Mouse (Mus musculus) embryonic stem cell, embryonic (primary cell): ENCODE data around the gene Nim1k.

Experiments used
- CTCF ChIA-PET, 4 experiments: fragments of 300-600 bp in 2 of 4; fragments of 350-600 bp in 2 of 4; sonication (Branson Sonifier 250); formaldehyde crosslinking; loops; one replicate each; lab custom pipeline; 2022; ENCODE audit warnings: inconsistent platforms in 2 of 4; lab: Charles Lee
- POLR2A ChIA-PET, 4 experiments: fragments of 300-600 bp in 2 of 4; fragments of 350-600 bp in 2 of 4; sonication (Branson Sonifier 250); formaldehyde crosslinking; loops; one replicate each; lab custom pipeline; 2022; ENCODE audit warnings: antibody characterized with exemption in 4 of 4, inconsistent platforms in 1 of 4; lab: Charles Lee

The Nim1k gene

DNA sequence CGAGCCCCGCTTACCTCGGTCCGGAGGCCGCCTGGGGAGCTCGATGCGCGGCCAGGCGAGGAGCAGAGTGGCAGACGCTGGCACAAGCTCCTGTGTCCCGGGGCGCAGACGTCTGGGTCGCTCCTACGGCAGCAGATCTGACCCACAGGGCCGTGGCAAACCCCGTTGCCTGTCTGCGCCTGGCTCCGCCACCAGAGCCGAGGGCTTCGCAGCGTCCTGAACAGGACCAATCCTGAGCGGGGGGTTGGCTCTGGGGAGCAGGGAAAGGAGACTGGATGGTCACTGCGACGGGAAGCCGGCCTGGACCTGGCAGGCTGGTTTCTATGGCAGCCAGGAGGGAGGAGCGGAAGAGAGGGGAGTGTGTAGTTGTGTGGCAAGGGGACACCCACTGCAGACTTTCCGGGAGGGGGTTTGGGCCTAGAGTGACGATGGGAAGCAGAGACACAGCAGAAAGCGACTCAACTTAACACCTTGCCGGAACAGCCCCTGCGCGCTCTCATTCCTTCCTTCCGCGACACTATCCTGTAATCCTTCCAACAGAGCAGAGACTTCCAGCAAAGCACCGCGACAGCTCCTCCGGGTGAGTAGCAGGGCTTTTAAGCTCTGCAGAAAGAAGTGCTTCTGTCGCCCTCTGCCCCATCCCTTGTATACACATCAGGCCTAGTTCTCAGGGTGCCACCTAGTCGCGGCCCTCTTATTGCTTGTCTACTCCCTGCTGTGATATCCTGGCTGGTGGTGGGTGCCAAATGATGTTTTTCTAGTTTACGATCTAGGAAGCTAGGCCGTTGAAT lies at the start of gene Nim1k:
Gene Nim1k, minus strand, starts transcription at position 202 of the 791 bp plus-strand sequence.
- POLR2A ChIA-PET, result interaction anchor here (0.5 to 2.8 kb wide), 13 partner anchors 8 to 290 kb away, joined by 3 to 12 read pairs (median 4); partner anchors contain the start of genes Zfp131 (in 3 of the 4) and Hmgcs1 (in 1 of the 4)
- CTCF ChIA-PET, result no interaction called here

DNA sequence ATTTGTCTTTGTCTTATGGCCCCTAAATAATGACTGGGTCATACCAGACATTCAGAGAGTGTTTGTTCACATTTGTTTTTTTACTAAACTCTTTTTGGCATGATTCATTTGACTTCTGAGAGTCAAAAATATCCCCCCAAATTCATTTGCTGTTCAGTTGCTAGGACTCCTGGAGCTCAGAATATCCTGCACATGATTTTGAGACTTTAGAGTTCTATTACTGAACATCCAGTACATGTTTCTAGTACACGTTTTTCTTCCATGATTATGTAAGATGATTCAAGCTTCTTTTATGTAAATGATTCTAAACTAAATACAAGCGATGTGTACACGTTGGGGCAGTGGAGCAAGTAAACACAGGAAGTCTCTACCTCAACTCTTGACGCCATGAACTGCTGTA lies 42.0 kb upstream of the Nim1k start:
- POLR2A ChIA-PET, result no interaction called here

DNA sequence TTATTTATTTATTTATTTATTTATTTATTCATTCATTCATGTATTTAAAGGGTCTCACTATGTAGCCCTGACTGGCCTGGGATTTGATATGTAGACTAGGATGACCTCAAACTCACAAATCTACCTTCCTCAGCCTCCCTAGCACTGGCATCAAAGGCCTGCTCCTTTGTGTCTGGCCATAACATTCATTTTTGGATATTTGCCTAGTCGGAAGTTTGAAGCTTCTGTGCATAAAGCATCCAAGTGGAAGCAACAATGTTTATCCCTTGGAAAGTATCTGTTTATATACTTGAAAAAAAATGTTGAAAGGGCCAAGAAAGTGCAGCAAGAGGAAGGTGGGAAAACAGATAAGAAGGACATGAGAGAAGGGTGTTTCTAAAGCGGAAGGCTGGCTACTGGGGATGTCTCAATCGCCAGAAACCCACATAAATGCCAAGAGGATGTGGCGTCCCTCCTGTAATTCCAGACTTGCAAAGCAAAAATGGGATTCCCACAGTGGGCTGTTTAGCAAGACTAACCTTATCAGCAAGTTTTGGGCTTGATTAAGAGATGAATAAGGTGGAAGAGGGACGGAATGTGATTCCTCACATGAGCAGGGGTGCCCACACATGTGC lies 37.2 kb upstream of the Nim1k start:
- ChIA-PET CTCF (interaction anchor here in 1 of 4 experiments (1.2 kb wide), 1 partner anchor 8 kb away, joined by 6 read pairs; no protein-coding TSS in a partner anchor), POLR2A (interaction anchor here in 2 of 4 experiments (0.8 to 2.0 kb wide), 3 partner anchors 15 to 112 kb away, joined by 3 to 4 read pairs (median 3); no protein-coding TSS in a partner anchor)

More for the DNA sequence above, 42.0 kb upstream of the Nim1k start:
- CTCF ChIA-PET, result no interaction called here

DNA sequence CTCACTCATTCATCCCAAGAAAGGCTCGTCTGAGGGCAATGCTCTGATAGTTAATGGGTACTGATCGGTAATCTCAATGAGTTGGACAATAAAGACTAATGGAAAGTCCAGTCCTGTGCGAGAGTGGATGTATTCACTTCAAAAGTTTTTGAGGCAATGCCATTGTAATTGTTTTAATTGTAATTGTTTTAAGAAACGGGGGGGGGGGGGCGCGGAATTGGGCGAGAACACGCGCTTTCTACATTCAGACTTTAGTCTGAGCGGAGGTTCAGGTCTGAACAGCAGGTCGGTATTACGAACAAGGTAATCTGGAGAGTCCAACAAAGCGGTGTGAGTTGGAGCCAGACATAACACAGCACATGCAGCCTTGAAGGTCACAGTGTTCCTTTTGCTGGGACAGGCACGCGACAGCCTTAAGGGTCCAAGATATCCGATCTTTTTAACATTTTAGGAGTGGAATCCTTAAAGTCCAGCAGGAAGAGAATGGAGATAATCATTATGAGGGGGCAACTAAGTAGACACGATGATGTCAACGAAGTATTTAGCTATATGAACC lies 36.0 kb upstream of the Nim1k start:
- ChIA-PET CTCF (interaction anchor here in 2 of 4 experiments (0.6 to 1.3 kb wide), 3 partner anchors 9 to 1474 kb away, joined by 3 to 8 read pairs (median 6); no protein-coding TSS in a partner anchor), POLR2A (interaction anchor here (0.7 to 3.0 kb wide), 22 partner anchors 14 to 107 kb away, joined by 3 to 14 read pairs (median 4); partner anchors contain the start of genes Nim1k (in 3 of the 4) and Hmgcs1 (in 2 of the 4))

DNA sequence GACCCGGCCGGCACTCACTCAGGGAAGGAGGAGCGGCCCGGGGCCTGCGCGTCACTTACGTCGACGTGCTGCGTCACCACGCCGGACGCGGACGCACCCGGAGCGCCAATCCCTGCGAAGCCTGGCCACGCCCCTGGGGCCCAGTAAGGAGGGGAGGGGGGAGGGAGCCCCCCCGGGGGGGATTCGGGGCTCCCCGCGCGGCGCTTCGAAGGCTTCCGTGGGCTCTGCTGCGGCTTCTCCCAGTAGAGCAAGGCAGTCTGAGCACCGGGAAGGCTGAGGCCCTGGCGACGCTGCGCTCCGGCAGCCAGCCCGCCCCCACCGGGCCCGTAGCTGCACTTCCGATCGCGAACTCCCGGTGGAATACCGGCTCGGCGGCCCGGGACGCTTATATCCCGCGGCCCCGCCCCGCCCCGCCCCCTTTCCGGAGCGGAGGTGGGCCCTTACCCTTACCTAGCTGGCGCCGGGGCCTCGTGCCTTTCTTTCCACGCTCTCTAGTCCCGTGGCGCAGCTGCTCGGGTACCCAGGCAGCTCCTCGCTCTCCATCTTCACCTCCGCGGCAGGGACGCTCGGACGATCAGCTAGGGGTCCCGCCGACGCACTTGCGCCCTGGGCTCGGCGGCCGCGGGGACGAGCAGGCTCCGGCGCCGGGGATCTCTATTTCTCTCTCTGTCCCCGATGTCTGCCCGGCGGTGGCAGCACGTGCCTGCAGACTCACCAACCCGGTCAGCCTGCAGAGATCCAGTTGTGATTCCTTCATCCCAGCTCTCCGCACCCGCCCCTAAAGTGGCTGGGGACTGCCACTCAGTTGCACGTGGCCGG lies 35.3 kb upstream of the Nim1k start, which contains the start of gene Zfp131:
Gene Zfp131, minus strand, starts transcription at position 129 of the 819 bp plus-strand sequence.
- ChIA-PET POLR2A (interaction anchor here (0.7 to 3.0 kb wide), 23 partner anchors 10 to 106 kb away, joined by 3 to 14 read pairs (median 3); partner anchors contain the start of genes Nim1k (in 4 of the 4) and Hmgcs1 (in 2 of the 4)), CTCF (interaction anchor here in 3 of 4 experiments (0.5 to 1.3 kb wide), 3 partner anchors 10 to 1474 kb away, joined by 3 to 8 read pairs (median 4); no protein-coding TSS in a partner anchor)

DNA sequence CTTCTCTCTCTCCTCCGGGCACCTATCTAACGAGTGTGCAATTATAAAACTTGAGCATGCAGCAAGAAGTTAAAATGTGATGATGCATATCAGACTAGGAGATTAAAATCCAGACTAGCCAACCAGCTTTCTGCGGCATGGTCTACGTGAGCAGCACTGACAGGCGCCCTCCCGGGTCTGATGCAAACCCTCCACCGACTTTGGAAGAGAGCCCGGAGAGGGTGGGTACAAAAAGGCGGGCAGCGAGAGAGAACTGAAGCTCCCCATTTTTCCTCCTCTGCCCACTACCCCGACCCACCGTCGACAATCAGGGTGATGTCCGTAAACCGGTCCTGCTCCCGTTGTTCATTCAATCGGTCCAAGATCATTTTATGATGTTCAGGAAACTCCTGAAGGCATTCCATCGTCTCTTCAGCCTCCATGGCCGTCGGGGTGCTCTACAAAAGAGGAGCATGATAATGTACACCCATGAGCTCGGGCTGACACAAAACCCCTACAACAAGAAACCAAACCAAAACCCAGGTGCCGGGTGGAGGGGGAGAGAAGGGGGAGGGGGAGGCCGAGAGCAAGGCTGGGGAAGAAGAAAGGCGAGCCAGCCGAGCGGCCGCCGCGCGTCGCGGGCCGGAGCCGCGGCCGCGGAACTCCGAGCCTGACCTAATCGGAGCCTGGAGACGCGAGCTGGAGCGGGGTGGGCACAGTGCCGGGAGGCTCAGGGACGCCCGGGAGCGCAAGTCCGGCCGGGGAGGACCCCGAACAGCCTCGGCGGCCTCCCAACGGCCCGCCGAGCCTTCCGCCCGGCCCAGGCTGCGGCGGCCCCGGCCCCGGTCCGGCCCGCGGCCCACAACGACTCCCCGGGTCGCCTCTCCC lies 34.4 kb upstream of the Nim1k start:
- ChIA-PET POLR2A (interaction anchor here (0.6 to 3.0 kb wide), 26 partner anchors 9 to 102 kb away, joined by 3 to 14 read pairs (median 3); partner anchors contain the start of genes Nim1k (in 4 of the 4) and Hmgcs1 (in 2 of the 4)), CTCF (interaction anchor here in 2 of 4 experiments (0.6 to 1.3 kb wide), 2 partner anchors 11 to 1053 kb away, joined by 4 to 8 read pairs (median 5); no protein-coding TSS in a partner anchor)

DNA sequence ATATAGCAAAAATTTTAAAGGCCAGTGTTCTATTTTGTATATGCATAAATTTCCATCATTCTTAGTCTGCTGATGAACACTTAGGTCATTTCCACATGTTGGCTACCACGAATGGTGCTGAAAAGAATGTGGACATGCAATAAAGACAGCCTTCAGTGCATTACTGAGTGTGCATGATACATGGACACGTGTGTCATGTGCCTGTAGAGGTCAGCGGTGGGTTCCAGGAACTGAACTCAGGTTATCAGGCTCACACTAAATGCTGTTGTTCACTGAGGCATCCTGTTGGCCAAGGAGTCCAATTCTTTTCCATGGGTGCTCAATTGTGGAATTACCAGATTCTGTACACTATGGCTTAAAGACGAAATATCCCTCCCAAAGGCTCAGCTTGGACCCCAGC lies 27.9 kb upstream of the Nim1k start:
- ChIA-PET POLR2A (no interaction called here), CTCF (interaction anchor here in 1 of 4 experiments (0.6 kb wide), 1 partner anchor 13 kb away, joined by 5 read pairs; no protein-coding TSS in a partner anchor)

DNA sequence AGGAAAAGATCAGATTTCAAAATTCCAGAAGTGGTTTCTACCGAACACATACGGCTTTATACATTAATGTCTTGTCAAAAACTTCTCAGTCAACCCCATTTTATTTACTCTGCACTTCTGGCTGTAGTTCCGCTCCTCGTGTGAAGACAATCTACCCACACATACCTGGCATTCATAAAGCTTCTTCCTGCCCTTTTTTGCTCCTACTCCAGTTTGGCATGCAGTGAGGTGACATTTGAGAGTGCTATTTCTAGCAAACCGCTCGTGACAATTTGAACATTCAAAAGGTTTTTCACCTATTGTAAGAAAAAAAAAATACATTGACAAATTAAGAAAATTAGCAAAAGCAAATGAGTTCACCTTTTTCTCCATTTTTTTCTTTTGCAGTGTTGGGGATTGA lies 12.9 kb upstream of the Nim1k start:
- ChIA-PET POLR2A (interaction anchor here in 1 of 4 experiments (1.4 to 2.1 kb wide), 3 partner anchors 8 to 72 kb away, joined by 6 to 8 read pairs (median 6); partner anchors contain the start of gene Zfp131), CTCF (no interaction called here)

DNA sequence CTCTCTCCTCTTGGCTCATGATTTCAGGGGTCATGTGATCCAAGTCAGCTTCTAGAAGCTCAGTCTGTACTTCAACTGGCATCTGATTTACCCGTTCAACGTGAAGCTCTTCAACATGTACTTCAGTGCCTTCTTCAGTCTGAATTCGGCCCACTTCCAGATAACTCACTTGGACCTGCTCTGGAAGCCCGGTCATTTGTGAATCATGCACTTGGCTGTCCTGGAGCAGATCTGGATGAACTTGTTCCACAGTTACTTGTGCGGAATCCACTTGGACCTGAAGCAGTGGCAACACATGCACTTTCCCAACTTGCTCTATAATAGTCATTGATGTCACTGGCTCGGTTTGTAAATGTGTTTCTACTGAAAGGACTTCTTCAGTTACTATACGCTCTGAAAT lies 10.8 kb upstream of the Nim1k start:
- POLR2A ChIA-PET, result interaction anchor here in 2 of 4 experiments (0.9 to 2.7 kb wide), 5 partner anchors 10 to 76 kb away, joined by 3 to 12 read pairs (median 4); partner anchors contain the start of genes Hmgcs1 (in 1 of the 2), Nim1k (in 1 of the 2) and Zfp131 (in 1 of the 2)
- CTCF ChIA-PET, result interaction anchor here in 2 of 4 experiments (0.6 to 1.4 kb wide), 2 partner anchors 15 to 35 kb away, joined by 4 to 18 read pairs; no protein-coding TSS in a partner anchor

DNA sequence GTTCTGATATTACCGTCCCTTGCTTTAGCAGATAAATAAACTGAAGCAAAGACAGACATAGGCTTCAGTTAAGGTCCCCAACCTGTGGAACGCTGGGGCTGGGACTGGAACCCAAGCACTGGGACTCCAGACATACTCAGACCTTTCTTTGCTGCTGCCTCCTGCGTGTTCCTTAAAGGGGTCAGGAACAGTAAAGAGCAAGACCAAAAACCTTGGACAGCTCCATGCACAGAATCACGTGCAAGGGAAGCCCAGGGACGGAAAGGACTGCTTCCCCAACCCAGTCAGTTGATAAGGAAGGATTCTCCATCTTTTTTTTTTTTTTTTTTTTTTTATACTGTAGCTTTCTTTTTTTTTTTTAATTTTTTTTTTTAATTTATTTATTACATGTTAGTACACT lies 1.1 kb upstream of the Nim1k start:
- ChIA-PET CTCF (interaction anchor here in 1 of 4 experiments (0.7 kb wide), 1 partner anchor 113 kb away, joined by 14 read pairs; no protein-coding TSS in a partner anchor), POLR2A (interaction anchor here in 2 of 4 experiments (0.6 to 2.8 kb wide), 6 partner anchors 10 to 67 kb away, joined by 3 to 12 read pairs (median 6); partner anchors contain the start of gene Hmgcs1 (in 1 of the 2))

DNA sequence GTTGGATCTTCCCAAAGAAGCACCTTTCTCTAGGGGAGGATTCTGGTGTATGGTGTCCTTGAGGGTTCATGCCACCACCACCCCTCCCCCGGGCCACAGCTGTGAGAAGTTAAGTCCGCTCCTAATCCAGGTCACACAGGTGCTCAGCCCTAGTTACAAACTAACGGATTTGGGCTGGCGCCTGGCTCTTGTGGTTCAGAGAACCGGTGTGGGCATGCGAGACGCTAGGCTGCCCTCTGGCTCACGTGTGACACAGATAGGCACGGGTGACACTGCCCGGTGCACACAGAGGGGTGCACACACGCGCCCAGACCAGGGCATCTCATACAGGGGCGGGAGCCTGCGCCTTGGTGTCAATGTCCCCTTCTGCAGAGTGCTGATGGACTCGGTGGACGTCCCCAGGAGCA lies 538 bp downstream of the Nim1k start:
- POLR2A ChIA-PET, result interaction anchor here (0.8 to 2.8 kb wide), 10 partner anchors 9 to 36 kb away, joined by 3 to 12 read pairs (median 4); partner anchors contain the start of gene Zfp131 (in 2 of the 4)
- CTCF ChIA-PET, result interaction anchor here in 1 of 4 experiments (0.7 kb wide), 1 partner anchor 14 kb away, joined by 3 read pairs; no protein-coding TSS in a partner anchor

DNA sequence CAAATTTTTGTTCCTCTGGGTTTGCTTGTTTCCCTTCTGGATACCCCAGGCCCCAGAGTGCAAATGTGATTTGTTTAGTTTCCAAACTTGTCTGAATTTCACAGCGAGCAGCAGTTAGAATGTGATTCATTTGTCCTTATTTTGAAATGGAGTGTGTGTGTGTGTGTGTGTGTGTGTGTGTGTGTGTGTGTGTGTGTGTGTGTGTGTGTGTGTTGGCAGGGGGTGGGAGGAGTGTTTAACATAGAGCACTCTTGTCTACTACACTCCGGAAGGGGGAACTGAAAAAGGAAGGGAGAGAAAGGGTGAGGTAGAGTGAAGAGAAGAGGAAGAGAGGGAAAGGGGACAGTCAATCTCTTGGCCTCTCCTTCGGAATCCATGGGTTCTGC lies 1.1 kb downstream of the Nim1k start:
- POLR2A ChIA-PET, result interaction anchor here in 2 of 4 experiments (1.1 to 1.5 kb wide), 2 partner anchors 17 to 36 kb away, joined by 3 read pairs; partner anchors contain the start of gene Zfp131 (in 1 of the 2)
- CTCF ChIA-PET, result interaction anchor here in 1 of 4 experiments (0.7 kb wide), 1 partner anchor 13 kb away, joined by 3 read pairs; no protein-coding TSS in a partner anchor

DNA sequence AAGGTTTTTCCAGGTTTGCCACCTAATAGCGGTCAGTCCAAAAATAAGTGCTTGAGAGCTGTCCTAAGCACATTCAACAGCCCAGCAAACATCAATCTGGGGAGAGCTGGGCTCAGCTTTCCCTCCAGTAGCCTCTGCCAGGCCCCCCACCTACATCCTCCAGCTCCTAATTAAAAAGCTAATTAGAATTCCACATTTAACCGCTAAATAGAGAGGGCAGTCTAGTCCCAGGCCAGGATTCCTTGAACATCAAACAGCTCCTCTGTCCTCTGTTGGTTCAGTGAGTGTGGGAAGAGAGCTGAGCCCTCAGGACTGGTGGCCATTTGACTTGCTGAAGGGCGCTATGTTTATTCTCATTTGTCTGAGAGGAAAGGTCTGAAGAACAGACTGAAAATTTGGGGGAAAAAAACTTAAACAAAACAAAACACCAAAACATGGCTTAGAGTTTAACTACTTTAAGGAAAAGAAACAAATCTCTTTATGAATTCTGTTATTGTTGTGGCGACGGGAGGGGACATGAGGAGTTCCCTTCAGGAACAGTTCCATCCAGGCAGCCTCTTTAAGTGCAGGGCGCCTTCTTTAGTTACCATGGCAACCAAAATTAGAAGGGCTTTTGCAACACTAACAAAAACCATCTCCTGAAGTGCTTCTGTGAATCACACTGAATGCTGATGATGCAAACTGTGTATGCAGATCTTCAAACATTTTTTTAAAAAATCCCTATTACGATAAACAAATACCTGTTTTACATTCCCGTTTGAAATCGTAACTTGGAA lies 1.6 kb downstream of the Nim1k start:
- ChIA-PET CTCF (no interaction called here), POLR2A (interaction anchor here in 1 of 4 experiments (1.2 kb wide), 1 partner anchor 10 kb away, joined by 5 read pairs; no protein-coding TSS in a partner anchor)

DNA sequence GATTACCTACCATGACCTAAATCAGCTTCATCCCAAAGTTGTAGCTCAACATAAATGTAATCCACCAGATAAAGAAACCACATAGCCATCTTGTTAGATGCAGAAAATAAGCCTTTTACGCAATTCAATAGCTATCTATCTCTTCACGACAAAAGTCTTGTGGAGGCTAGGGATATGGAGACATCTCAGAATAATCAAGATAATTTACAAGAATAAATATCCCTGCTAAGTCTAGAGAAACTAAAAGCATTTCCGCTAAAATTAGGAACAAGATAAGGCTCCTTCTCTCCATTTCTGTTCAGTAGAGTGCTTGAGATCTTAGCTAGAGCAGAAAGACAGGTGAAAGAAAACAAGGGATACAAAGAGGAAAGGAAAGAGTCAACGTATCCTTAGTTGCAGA lies 8.8 kb downstream of the Nim1k start:
- POLR2A ChIA-PET, result no interaction called here
- CTCF ChIA-PET, result interaction anchor here in 1 of 4 experiments (0.6 kb wide), 1 partner anchor 342 kb away, joined by 6 read pairs; no protein-coding TSS in a partner anchor

DNA sequence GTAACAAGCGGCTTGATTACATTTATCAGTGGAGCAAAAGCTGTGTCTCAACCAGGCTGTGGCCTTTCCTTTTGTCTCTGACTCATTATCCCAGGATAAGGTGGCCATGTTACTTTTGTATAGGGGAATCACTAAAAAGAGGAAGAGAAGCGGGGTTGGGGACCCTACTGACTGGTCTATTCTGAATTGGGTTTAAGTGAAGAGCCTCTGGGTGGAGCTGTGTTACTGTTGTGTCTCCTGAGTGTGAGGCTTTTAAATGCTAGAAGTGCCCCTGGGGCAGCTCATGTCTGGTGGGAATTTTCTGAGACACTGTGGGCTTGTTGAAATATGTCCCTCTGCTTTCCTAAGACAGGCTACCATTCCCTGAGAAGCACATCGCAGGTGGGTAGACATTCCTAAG lies 12.2 kb downstream of the Nim1k start:
- CTCF ChIA-PET, result interaction anchor here in 1 of 4 experiments (1.7 kb wide), 1 partner anchor 58 kb away, joined by 4 read pairs; no protein-coding TSS in a partner anchor

More for the DNA sequence above, 12.2 kb downstream of the Nim1k start:
- POLR2A ChIA-PET, result interaction anchor here in 1 of 4 experiments (1.0 to 1.3 kb wide), 3 partner anchors 10 to 34 kb away, joined by 3 to 5 read pairs (median 5); no protein-coding TSS in a partner anchor
